Mouse (Mus musculus) liver, embryonic 14.5 days (tissue): Measurements from ENCODE around the gene Cx3cr1.
A peak's percentile ranks its signal among the peaks of the same experiment; 100 is the strongest.

Experiments
- CTCF ChIP-seq: IDR thresholded peaks from 2 replicates; pipeline ENCODE4 v1.5.1; 2016; ENCODE audit warnings: antibody characterized with exemption, low read depth, control low read depth
- EP300 ChIP-seq: IDR thresholded peaks from 2 replicates; pipeline ENCODE4 v1.6.1; 2016; ENCODE audit warnings: antibody characterized with exemption, low read depth

DNA sequence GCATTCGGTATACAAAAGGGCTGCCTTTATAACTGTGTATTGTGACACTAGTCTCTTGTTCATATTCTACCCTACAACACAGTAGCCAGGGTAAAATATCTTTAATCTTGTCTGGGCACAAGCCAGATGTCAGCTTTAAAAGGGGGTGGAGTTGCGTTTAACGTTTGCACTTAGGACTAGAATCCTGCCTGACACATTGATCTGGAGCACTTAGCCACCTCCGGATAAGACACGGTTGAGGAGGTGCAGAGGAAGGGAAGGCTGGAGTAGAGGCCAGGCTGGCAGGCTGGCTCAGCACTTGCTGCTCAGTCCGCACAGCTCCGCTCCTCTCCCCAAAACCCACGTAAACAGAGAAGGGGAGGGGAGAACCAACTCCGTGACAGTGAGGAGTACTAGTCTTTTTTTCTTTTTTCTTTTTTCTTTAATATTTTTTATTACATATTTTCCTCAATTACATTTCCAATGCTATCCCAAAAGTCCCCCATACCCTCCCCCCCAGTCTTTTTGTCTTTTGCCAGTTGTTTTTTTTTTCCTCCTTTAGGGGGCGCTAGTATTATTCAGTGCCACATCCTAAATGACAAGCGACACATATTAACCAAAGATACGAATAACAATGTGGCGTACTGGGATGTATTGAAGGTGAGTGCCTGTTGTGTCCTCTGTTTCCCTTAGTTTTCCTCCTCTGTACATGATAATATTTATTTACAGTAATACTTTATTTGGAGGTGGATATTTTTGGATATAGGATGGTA is 156.4 kb downstream of the Cx3cr1 start:
- TF ChIP-seq CTCF (peak; percentile 12; the same call in 1 of the 2 replicates), EP300 (no peak)
